Mouse (Mus musculus) left cerebral cortex, adult 8-10 months (tissue): ENCODE results near the gene Snrpc. TPM values are rescaled to one million over a fixed set of nuclear protein-coding genes. Genes with fewer than 3 reads are reported as not detected.
A peak's percentile ranks its signal among the peaks of the same experiment; 100 is the strongest.
"Not testable (repeated sequence)": the region's sequence is repeated elsewhere in the genome, so short reads cannot be mapped to it uniquely, and the experiment has no call there.

ENCODE experiments used
- DNase-seq, 2 experiments: peaks; one replicate each; pipeline ENCODE4 v3.0.0; 2022; ENCODE audit warnings: low spot score in 2 of 2
- total RNA-seq, 4 experiments: library from RNA; stranded (reverse); gene quantifications; 2 replicates each; pipeline ENCODE4 v1.2.4; 2022

Gene Snrpc
- total RNA-seq = 10 to 100 TPM; 41.8 to 48.9 (median 42.4) TPM

DNA sequence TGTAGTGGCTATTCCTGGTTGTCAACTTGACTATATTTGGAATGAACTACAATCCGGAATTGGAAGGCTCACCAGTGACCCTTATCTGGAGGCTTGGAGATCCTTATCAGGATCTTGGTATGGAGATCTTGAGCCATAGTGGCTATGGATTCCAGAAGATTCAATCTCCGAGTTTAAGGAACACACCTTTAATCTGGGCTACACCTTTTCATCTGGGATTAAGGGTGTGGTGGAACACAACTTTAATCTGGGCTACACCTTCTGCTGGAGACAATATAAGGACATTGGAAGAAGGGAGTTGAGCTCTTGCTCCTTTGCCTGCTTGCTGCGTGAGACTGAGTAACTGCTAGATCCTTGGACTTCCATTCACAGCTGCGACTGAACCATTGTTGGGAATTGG is at the start of gene Snrpc:
Gene Snrpc (plus strand): TSS at position 301 of the 400 bp plus-strand sequence.
- DNase-seq = not testable (repeated sequence)

DNA sequence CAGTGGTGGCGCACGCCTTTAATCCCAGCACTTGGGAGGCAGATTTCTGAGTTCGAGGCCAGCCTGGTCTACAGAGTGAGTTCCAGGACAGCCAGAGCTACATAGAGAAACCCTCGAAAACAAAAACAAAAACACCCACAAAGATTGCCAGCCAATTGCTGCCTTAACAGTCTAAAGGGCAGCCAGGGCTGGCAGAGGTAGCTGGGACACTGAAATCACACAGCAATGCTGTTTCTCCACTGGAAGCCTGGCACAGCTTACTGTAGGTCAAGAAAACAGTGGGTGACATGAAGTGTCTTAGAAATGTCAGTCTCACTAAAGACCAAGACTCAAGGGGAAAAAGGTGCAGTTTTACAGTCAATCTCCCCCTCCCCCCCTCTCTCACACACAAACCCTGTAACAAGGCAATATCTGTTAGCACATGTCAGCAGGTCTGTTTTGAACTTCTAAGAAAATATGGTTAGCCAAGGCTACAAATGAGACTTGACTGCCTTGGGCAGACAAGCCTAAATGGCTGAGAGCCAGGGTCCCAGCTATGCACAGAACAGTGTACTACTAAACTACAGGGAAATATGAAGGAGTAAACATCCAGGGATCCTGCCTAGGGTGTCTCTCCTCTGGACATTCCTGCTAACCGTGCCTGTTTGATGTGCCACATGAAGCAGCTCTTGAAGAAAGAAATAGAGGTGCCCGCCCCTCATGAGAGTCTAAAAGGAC is 49.3 kb upstream of the Snrpc start:
- DNase-seq = no peak

GRCm38 (mm10) chr17:27790015-27790414 is 47.9 kb upstream of the Snrpc start:
- no peak for DNase-seq

- no peak for DNase-seq
These were observed 47.0 kb upstream of the Snrpc start for GRCm38 (mm10) chr17:27790976-27791375.

GRCm38 (mm10) chr17:27791556-27791955 is 46.4 kb upstream of the Snrpc start:
- no peak for DNase-seq

GRCm38 (mm10) chr17:27792516-27792915 is 45.4 kb upstream of the Snrpc start:
- no peak for DNase-seq

DNA sequence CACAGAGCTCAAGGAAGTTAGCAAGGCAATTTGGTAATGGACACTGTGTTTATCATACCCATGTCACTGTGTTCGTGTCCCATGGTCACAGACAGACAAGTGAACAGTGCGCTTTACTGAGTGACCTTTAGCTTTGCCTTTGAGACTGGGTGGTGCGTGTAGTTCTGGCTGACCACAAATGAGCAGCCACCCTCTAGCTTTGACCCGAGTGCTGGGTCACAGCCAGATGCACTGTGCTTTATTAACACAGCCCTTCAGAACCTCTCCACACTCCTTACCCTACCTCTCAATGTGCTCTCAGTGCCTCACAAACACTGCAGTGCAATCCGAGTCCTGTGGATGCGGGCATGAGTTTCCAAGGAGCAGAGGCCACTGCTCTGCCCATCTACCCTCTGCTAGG is 44.8 kb upstream of the Snrpc start:
- DNase-seq = no peak

DNA sequence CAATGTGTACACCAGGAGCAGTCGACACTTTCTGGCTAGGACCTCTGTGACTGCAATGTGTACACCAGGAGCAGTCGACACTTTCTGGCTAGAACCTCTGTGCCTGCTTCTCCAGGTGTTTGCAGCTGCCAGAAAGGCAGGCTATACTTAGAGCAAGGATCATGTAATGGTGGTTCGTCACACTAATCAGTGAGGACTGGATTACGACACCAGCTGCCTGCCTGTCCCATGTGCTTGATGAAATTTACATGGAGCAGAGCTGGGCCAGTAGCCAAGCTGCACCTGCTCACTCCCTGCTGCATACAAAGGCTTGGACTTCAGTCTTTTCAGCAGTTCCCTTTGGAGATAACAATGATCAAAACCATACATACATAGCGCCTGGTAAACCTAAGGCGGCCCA is 41.2 kb upstream of the Snrpc start:
- peak in 1 of 2 experiments; percentile 29 for DNase-seq

DNA sequence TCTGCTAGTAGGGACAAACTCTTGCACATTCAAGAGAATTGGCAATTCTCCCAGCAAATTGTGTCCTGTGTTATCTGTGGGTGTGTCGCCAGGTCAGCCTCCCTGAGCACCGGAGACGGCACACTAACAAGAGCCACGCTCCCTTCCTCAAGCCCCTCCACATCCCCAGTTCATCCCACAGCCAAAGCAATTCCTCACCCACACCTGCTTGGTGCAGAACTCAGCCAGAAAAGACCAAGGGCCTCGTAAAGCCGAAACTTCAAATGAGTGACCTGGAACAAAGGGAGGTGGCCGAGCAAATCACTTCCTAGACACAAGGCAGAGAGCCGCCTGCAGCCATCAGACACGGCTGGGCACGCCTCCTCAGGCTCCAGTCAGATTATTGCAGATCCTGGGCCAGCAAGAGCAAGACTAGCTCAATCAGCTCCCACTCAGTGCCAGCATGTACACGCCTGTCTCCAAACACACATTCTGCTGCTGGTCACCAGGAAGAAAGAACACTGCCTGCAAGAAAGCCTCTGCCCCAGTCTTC is 40.5 kb upstream of the Snrpc start:
- no peak for DNase-seq

- DNase-seq = no peak
These were observed 38.0 kb upstream of the Snrpc start for GRCm38 (mm10) chr17:27799771-27800584.

- no peak for DNase-seq
These were observed 37.0 kb upstream of the Snrpc start for GRCm38 (mm10) chr17:27800710-27801648.

- no peak for DNase-seq
These were observed 34.2 kb upstream of the Snrpc start for GRCm38 (mm10) chr17:27803752-27804151.

GRCm38 (mm10) chr17:27804156-27804690 is 33.7 kb upstream of the Snrpc start:
- no peak for DNase-seq

- DNase-seq = no peak
These were observed 32.9 kb upstream of the Snrpc start for GRCm38 (mm10) chr17:27804803-27805770.

DNA sequence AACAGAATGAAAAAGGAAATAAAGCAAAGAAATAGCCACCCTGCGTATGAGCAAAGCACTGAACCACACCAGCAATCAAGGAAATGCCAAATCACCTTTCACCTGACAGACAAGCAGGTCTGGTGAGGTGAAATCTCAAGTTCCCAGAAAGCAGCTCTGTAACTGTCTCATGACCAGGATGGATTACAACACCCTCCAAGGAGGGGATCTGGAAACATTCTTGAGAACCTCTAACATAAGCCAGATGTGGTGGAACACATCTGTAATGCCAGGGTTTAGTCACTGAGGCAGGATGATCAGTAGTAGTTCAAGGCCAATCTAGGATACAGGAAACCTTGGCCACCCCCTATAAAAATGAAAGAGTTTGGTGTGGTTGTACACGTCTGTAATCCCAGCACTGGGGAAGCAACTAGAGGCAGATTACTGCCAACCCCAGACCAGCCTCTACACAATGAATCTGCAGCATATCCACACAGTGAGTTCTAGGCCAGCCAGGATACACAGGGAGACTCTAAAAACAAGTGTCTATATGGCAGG is 30.3 kb upstream of the Snrpc start:
- no peak for DNase-seq

GRCm38 (mm10) chr17:27810569-27811331 is 27.2 kb upstream of the Snrpc start:
- DNase-seq = no peak

- DNase-seq = no peak
These were observed 26.0 kb upstream of the Snrpc start for GRCm38 (mm10) chr17:27811980-27812379.

GRCm38 (mm10) chr17:27814606-27815005 is 23.3 kb upstream of the Snrpc start:
- no peak for DNase-seq

GRCm38 (mm10) chr17:27819011-27819410 is 18.9 kb upstream of the Snrpc start:
- no peak for DNase-seq
